Mouse (Mus musculus) lung, postnatal 4 days (tissue): ENCODE data around the gene Tnik.

Experiments
- DNase-seq, 2 experiments: peaks; one replicate each; pipeline ENCODE4 v3.0.0; 2021

Gene Tnik

DNA sequence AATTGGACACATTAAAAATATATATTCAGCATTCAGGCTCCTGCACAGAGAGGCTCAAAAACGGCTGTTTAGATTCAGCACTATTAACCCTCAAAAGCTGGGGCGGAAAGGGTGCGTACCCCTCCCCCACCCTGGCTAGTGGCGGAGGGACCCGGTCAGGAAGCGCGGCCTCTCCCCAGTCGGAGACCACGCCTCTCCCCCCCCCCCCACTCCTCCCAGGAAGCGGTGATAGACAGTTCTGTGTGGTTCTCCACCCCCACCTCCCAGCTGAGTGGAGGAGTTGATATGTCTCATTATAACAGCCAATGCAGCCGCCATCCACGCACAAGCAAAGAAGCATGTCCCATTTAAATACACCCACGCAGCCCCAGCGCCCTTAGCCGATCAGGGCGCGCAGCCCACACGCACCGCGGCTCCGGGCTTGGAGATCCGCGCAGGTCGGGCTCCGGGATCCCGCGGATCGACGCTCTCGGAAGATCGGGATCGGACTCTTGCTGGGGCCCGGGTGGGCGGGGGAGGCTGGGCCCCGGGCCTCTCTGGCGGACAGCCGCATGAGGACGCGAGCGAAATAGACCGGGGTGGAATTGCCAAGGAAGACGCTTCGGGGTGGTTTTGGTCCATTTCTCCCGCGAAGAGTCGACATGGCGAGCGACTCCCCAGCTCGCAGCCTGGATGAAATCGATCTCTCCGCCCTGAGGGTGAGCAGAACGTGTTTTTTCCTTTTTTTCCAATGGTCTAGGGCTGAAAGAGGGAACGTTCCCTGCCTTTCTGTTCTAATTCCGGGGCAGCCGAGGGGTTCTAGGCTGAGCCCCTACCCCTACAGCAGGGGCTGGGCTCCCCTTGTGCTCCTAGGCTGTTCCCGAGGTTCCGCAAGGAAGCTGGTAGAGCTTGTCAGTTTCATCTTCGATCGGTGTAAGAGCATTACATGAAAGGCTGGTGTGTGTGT is at the start of gene Tnik:
Gene Tnik (plus strand): TSS at position 213 of the 946 bp plus-strand sequence.
- DNase-seq: peak; percentile 74 to 79

DNA sequence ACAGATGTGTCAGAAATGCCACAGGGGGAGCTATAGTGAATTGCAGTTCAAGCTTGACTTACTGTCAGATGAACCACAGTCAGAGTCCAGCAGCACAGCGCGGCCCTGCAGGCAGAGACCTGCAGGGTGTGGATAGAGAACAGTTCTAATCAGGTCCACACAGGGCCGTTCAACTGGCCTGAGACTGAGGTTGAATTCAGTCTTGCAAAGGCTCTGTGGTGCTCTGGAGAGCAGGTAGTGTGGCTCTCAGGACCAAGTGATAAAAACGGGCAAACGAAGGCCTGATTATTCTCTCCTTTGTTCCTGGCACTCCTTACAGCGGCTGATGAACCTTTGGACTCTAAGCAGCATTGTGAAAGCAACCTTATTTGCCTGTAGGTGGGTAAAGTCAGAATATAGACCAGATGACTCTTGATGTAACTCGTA is 48.1 kb upstream of the Tnik start:
- no peak for DNase-seq

DNA sequence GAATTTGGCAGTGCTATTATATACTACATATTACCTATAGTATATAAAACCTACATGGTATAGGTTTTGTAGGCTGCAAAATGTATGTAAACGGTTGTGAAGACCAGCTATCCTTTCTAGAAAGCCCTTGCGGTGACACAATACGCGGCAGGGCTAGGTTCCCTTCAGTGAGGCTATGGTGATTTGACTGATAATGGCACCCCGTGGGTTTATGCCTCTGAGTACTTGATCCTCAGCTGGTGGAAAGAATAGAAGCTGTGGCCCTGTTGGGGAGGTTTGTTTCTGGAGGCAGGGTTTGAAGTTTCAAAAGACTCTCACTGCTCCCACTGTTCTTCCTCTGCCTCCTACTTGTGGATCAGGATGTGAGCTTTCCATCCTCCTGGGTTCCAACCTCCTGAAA is 46.0 kb upstream of the Tnik start:
- no peak for DNase-seq

DNA sequence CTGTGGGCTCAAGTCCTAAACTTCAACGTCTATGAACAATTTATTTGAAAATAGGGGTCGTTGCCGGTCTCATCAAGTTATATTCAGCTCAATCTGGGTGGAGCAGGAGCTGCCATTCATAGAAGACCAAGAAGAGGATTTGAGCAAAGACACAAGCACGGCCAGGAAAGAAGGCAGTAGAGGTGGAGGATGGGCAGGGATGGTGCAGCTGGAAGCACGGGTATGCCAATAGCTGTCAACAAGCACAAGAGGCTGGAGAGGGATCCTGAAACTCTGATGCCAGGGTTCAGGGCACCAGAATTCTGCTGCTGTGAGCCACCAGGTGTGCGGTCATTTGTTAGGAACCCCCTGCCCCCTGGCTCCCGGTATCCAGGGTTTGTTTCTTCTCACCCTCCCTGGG is 43.5 kb upstream of the Tnik start:
- DNase-seq: no peak

DNA sequence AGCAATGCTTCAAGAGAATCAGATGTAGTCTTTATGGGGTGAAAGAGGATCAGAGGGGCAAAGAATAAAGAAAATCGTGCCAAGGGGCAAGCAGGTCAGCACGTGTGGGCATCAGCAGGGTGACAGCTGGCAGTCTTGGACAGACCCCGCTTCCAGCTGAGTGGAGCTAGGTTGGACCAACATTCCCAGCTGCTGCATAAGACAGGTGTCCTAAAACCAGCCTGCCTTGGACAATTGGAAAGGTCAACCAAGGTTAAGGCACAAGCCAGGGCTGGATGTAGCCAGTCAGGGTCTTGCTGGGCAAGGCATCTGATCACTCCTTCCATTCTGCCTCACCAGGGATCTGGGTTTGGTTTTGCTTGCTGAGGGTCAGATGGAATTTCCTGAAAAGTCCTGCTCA is 43.0 kb upstream of the Tnik start:
- DNase-seq: no peak

DNA sequence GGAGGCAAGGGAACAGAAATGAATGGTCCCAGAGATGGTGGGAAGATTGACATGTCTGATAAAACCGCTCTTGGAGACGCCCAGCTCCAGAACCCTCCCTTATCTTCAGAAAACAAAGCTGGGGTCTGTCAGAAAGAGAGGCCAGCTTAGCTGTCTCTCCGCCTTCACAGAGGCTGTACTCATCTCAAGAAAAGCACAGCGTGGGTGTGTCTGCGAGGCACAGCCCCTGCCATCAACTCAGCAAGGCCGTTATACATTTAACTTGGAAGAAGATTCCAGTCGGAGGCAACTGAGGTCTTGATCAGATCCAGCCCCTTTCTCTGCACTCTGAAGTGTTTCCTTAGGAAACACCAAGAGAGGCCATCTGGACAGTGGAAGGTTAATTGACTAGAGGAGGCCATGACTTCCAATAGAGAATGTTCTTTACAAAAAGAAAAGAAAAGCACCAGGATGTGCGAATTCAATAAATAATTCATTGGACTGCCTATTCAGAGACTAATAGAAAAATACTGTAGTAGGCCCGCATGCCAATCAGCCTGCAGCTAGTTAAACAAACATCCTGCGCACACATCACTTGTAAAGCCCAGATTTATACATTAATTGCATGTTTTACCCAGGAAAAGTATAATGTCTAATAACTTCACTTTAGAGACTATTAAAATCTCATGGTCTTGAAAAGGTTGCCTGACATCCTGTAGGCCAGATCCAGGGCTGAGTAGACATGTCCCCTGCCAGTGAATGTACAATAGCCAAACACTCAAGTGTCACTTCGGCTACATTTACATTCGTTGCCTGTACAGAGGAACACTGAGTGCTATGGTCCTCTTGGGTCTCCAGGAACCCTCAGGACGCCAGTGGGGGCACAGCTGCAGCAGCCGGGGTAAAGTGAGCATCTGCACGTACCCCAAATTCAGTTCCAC is 38.3 kb upstream of the Tnik start:
- no peak for DNase-seq

DNA sequence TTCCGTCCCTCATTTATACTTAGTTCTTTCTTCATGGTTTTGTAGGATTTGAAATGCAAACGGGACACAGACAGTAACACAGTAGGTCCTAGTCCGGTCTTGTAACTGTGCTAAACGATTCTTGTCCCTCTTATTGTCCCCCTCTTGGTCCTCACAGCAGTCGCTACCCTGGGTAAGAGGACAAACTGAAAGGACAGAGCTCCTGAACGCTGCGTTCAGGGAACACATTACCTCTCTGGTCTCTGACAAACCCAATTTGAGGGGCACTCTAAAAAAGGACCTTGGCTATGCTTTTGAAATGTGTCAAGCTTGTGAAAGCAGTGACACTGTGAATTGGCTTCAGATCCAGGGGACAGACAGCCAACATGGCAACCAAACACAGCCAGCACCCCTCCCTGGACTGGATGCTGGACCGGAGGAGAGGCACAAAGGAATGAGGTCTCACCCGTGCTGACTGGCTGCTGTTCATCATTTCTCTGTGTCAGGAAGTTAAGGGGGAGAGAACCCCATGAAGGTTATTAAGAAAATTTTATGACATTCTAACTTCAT is 37.6 kb upstream of the Tnik start:
- no peak for DNase-seq

DNA sequence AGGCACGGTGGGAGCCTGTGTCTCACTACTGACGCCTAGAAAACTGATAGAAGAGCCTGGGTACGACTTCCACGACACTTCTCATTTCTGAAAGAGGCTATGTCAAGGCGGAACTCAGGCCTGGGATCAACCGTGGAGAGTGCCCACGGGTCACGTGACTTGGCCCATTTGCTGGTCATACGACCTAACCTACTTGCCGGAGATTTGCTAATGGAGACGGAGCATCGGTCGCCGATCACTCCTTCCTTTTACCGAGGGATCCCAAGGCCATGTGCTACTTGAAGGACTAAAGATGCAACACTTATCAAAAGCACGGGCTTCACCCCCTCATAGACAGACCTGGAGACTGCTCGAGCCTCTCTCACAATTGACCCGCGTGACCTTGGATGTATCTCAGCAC is 36.8 kb upstream of the Tnik start:
- no peak for DNase-seq

DNA sequence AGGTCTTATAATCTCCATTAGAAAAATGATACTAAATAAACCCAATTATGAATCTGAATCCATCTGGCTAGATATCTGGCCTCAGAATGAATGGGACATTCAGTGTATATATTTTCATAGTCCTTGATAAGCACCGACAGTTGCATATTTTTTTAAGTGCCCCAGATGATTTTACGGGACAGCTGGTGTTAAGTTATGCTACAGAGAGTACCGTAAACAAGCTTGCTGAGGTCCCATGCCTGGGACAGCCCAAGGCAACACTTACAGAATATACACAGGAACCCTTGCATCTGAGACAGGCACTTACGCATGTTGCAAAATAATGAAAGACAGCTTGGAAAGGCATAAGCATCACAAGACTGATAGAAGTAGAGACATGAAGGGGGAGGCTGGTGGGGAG is 34.1 kb upstream of the Tnik start:
- DNase-seq: no peak

DNA sequence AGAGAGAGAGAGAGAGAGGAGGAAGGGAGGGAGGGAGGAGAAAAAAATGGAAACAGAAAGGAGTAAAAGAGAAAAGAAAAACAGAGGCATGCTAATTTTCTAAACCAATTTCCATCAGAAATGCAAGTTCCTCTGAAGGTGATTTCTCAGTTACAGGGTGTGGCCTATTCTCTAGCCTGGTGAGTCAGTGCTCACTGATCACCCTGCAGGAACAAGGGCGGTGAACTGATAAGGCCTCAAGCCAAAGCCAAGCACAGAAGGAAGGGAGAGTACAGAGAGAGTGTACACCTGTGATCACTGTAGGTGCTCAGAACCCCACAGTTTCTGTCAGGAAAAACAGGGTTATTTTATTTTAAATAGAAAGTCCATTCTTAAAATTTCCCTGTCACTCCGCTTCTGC is 33.5 kb upstream of the Tnik start:
- DNase-seq: no peak

DNA sequence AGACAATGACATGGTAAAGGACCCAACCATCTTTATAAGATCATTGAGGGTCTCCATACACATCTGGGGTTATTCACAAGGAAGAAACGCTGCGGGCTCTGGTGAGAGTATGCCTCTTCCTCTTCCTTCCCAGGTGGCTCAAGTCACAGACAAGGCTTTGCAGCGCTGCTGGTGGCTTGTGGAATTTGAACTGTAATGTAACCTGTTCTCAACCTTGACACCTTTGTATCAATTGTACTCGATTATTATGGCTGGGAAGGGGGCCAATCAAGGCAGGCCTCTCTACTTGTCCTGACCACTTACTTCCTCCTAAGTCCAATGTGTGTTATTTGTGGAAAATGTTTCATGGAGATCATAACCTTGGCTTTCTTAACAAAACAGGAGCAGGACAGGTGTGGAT is 30.1 kb upstream of the Tnik start:
- no peak for DNase-seq

DNA sequence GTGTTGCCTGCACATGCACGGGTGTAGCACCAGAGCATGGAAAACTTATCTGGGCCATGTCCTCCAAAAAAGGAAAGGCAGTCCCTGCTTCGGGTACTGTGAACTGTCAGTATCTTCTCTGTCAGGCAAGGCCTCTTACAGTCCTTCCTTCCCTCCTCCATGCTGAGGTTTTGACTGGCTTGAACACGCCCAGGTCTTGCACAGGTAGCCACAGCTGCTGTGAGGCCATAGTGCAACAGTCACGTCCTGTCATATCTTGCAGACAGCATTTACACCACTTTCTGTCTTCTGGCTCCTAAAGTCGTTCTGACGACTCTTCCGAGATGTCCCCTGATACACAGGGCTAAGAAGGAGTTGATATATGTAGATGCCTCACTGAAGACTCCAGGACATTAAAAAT is 28.8 kb upstream of the Tnik start:
- no peak for DNase-seq

DNA sequence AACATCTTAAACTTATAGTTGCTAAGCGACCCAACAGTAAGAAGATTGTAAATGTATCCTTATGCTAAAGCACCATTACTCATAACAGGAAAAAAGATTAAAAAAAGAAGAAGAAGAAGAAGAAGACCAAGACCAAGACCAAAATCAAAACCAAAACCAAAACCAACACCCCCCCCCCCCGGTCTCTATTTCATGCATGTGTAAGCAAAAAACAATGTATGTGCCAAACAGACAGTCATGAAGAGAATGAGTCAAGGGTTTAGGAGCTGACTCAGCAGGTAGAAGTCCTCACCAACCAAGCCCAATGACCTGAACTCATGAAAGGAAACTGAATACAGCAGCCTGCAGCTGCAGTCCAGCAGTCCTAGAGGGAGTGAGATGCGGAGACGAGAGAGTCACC is 26.3 kb upstream of the Tnik start:
- DNase-seq: no peak

DNA sequence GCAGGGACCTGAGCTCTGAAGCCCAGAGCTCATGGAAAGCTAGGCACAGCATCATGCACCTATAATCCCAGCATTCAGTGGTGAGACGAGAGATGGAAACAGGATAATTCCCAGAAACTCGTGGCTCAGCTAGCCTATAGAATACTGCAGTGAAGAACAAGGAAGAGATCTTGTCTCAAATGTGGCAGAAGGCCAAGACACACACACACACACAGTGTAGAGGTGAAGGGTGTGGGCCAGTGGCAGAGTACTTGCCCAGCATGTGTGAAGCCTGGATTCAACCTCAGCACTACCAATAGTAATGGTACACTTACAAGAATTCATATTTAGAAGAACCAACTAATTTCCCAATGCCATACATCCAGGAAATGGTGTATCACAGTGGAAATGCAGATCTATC is 24.9 kb upstream of the Tnik start:
- no peak for DNase-seq

DNA sequence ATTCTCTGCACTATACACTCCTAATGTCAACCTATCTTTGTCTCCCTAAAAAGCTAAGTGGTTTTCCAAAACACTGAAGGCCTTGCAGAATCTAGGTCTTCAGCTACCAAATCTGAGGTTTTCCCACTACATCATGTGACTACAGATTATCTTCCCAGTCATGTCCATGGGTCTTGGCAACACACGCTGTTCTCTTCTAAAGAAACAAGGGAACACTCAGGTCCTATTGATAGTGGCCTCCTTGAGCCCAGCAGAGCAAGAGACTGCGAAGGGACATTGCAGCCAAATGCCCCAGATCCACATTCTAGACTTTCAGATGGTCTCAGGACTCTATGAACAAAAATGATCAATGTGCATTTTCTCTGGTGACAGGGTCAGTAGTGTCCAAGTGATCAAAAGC is 20.5 kb upstream of the Tnik start:
- no peak for DNase-seq

DNA sequence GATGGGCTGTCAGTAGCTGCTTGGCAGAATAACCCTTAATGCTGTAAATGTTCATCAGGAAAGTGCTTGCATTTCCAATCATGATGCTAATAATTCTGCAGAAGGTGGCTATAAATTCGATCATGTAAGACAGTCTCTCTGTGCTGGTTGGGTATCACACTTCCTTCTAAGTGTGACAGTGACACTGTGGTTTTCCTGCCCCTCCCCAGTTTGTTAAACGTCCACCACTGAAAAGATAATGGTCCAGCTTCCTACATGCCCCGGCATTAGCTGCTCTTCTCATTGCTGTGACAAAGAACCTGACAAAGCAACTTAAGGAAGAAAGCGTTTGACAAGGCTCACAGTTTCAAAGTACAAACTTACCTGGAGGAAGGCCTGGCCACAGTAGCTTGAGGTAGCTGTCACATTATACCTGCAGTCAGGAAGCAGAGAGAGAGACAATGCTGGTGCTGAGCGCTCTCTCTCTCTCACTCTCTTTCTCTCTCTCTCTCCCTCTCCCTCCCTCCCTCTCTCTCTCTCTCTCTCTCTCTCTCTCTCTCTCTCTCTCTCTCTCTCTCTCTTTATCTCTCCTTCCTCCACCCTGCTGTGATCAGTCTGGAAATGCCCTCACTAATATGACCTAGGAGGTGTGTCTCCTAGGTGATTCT is 18.6 kb upstream of the Tnik start:
- no peak for DNase-seq

DNA sequence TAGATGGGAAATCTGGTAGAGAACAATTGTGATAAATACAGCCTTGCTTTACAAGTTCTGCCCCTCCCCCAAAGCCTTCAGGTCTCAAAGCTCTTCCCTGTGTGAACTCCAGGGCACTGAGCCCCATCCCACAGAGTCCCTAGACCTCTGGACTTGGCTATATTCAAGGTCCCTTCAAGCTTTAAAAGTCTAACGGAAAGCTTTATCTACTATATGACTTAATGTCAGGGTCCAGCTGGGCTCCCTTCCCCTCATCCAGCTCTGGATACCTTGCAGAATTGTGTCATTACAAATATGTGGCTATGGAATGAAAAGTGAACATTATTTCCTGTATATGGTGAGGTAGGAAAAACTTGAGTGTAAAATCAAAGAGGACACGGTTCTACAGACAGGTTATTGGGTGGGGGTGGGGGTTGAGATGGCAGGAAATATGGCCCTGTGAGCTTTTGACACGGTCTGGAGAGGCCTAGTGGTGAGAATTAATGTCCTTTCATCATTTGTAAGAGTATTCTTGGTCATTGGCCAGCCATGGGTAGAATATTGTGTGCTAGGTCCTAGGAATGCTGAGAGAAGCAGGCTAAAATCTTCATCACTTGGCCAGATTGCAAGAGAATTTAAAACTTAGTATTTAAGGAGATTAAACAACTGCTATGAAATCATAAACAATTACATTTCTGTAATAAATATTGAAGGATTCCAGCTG is 14.6 kb upstream of the Tnik start:
- no peak for DNase-seq

DNA sequence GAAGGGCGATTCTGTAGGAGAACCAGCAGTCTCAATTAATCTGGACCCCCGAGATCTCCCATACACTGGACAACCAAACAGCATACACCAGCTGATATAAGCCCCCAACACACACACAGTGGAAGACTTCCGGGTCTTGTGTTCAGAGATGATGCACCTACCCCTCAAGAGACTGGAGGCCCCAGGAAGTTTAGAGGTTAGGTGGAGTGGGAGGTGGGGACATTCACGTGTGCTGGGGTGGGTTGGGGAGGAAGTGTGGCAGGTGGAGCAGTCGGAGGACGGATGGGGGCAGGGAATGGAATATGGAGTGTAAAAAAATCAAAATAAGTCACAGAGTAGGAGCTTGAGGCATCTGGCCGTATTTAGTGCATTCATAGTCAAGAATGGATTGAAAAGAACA is 7.3 kb upstream of the Tnik start:
- no peak for DNase-seq

DNA sequence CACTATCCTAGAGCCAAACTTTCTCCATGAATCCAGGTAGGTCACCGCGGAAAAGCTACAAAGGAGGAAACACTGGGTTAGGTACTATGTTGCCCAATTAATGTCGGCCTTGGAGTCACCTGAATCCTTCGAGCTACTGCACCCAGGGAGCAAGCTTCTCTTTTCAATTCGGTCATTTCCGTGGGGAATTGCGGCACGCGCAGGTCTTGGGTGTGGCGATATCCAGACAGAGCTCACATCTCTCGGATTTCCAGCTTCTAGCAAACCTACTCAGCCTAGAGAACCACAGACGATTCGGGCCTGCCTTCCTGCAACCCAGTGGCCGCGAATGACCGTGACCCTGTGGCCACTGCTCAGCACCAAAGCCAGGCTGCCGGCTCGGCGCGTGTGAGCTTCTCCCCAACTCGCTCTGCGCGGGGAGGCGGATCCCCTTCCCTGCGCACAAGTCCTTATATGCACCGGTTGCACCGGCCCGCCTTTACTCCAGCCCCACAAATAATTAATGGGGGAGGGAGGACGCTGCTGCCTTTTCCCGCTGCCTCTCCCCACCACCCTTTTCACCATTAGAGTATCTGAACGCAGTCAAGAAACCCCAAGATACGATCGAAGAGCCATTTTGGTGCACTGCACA is 528 bp upstream of the Tnik start:
- peak; percentile 69 to 80 for DNase-seq

DNA sequence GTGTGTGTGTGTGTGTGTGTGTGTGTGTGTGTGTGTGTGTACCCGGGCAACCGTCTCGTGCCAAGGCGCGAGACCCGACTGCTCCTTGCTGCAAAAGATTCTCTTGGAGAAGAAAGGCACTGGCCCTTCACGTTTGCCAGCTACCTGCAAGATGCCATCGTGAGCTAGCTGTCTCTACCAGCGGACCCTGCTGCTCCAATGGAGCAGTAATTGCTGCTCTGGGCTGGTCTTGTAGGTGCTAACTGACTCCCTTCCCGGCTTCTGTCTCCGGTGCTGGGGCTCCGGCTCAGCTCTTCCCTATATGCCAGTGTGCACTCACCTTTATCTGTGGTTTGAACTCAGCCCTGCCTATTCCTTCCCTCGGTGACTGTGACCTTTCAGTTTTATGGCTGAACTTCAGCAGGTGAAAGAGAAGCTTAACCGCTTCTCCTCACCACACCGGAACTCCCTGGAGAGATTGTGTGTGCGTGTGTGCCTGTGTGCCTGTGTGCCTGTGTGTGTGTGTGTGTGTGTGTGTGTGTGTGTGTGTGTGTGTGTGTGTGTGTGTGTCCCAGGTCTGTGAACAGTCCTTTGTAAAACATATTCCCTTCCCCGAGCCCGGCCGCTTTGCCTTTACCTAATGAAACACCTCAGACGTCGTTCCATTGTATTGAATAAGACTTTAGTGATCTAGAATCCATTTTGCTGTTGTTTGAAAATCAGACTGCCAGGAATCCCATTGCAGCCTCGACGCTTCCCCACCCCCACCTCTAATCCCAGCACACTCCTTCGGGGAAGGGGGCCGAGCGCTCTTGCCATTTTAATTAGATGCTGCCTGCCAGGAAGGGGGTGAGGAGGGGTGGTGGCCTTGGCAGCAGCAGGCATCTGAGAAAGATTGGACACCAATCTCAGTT is 1.2 kb downstream of the Tnik start:
- peak; percentile 30 to 34 for DNase-seq

DNA sequence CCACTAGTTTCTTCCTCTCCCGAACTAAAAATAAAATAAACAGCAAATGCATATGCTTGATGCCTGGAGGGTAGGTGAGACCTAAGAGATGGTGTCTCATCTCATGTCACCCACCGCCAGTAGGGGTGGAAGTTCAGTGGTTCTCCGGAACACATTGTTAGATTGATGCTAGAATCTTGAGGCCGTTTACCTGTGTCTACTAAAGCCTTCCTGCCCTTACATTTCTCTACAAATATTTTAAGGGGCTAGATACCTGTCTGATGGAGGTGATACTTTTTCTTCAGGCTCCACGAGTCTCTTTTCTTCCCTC is 1.8 kb downstream of the Tnik start:
- no peak for DNase-seq
